Mouse (Mus musculus): Measurements from ENCODE around the gene Scube2. TPM values are rescaled to one million over a fixed set of nuclear protein-coding genes. Genes with fewer than 3 reads are reported as not detected.

Gene Scube2
- total RNA-seq, 2 experiments from 2014 or later: 16.1 to 19.3 TPM

Other genes with a start within 250 kb of the Scube2 start
- gene St5, start 162.1 kb downstream of the Scube2 start, total RNA-seq (2021): 10 to 100 TPM; 45.5 to 47.6 TPM
- 10 to 100 TPM; 15.2 to 17.6 TPM for gene Akip1, start 162.0 kb downstream of the Scube2 start, total RNA-seq (2021)
- not detected for gene BC051019, start 141.8 kb downstream of the Scube2 start, total RNA-seq (2021)
- not detected for gene Ascl3, start 134.0 kb downstream of the Scube2 start, total RNA-seq (2021)
- gene Tmem9b, start 112.8 kb downstream of the Scube2 start, total RNA-seq (2021): 10 to 100 TPM; 22.5 to 24.4 TPM
- gene Nrip3, start 83.7 kb downstream of the Scube2 start, total RNA-seq (2021): under 1 TPM; 0.10 to 0.15 TPM
- 100 to 1,000 TPM; 113 to 127 TPM for gene Dennd5a, start 94.8 kb upstream of the Scube2 start, total RNA-seq (2021)
- 10 to 100 TPM; 41.3 to 46.5 TPM for gene Tmem41b, start 121.2 kb upstream of the Scube2 start, total RNA-seq (2021)
- 10 to 100 TPM; 88.4 to 88.6 TPM for gene Ipo7, start 152.6 kb upstream of the Scube2 start, total RNA-seq (2021)
- 10 to 100 TPM in 1 of 2 experiments, 1 to 10 TPM in 1; 6.8 to 10.1 TPM for gene Zfp143, start 195.5 kb upstream of the Scube2 start, total RNA-seq (2021)